Mouse (Mus musculus) kidney, adult 8-10 months (tissue): ENCODE data around the gene Anapc2.

Experiments used
- DNase-seq, 2 experiments: peaks; one replicate each; pipeline ENCODE4 v3.0.0; 2022

Gene Anapc2

GRCm38 (mm10) chr2:25271827-25272511 lies at the start of gene Anapc2, which contains the start of gene Ssna1:
Gene Anapc2, plus strand, starts transcription at chr2:25272478.
Gene Ssna1, minus strand, starts transcription at chr2:25272438.
- DNase-seq = peak; percentile 97 to 98

- peak; percentile 79 to 84 for DNase-seq
Measured at GRCm38 (mm10) chr2:25223681-25224491, 48.4 kb upstream of the Anapc2 start.

- no peak for DNase-seq
Measured at GRCm38 (mm10) chr2:25224492-25224765, 47.8 kb upstream of the Anapc2 start, which contains the start of gene Tubb4b. Gene Tubb4b, minus strand, starts transcription at chr2:25224702.

- DNase-seq = peak; percentile 99 to 100
Measured at GRCm38 (mm10) chr2:25224766-25225752, 47.2 kb upstream of the Anapc2 start.

- DNase-seq = no peak
Measured at GRCm38 (mm10) chr2:25225811-25226379, 46.4 kb upstream of the Anapc2 start.

- no peak for DNase-seq
Measured at GRCm38 (mm10) chr2:25226864-25227263, 45.4 kb upstream of the Anapc2 start.

- DNase-seq = no peak
Measured at GRCm38 (mm10) chr2:25227406-25227805, 44.9 kb upstream of the Anapc2 start.

- DNase-seq = peak; percentile 91 to 94
Measured at GRCm38 (mm10) chr2:25228431-25228889, 43.8 kb upstream of the Anapc2 start.

GRCm38 (mm10) chr2:25228995-25229530 lies 43.2 kb upstream of the Anapc2 start:
- DNase-seq = no peak

GRCm38 (mm10) chr2:25229582-25229981 lies 42.7 kb upstream of the Anapc2 start:
- DNase-seq = no peak

- no peak for DNase-seq
Measured at GRCm38 (mm10) chr2:25230581-25230980, 41.7 kb upstream of the Anapc2 start.

GRCm38 (mm10) chr2:25231038-25231437 lies 41.2 kb upstream of the Anapc2 start:
- no peak for DNase-seq

GRCm38 (mm10) chr2:25233421-25233820 lies 38.9 kb upstream of the Anapc2 start:
- DNase-seq = no peak

- DNase-seq = peak; percentile 62 to 63
Measured at GRCm38 (mm10) chr2:25234050-25234449, 38.2 kb upstream of the Anapc2 start, which contains the start of gene Slc34a3. Gene Slc34a3, minus strand, starts transcription at chr2:25234364.

GRCm38 (mm10) chr2:25234551-25235220 lies 37.6 kb upstream of the Anapc2 start:
- DNase-seq = peak; percentile 63 to 81

- no peak for DNase-seq
Measured at GRCm38 (mm10) chr2:25236614-25237013, 35.7 kb upstream of the Anapc2 start, which contains the start of gene Rnf224. Gene Rnf224, minus strand, starts transcription at chr2:25236787.

- peak; percentile 57 to 80 for DNase-seq
Measured at GRCm38 (mm10) chr2:25237522-25237921, 34.8 kb upstream of the Anapc2 start.

GRCm38 (mm10) chr2:25238106-25238505 lies 34.2 kb upstream of the Anapc2 start:
- DNase-seq = no peak

GRCm38 (mm10) chr2:25239766-25240165 lies 32.5 kb upstream of the Anapc2 start:
- no peak for DNase-seq

- DNase-seq = no peak
Measured at GRCm38 (mm10) chr2:25240310-25240709, 32.0 kb upstream of the Anapc2 start.

- DNase-seq = peak; percentile 87 to 89
Measured at GRCm38 (mm10) chr2:25240723-25241437, 31.4 kb upstream of the Anapc2 start.
